ENCODE assay signal across 8 mouse cellular contexts in the genomic region with DNA sequence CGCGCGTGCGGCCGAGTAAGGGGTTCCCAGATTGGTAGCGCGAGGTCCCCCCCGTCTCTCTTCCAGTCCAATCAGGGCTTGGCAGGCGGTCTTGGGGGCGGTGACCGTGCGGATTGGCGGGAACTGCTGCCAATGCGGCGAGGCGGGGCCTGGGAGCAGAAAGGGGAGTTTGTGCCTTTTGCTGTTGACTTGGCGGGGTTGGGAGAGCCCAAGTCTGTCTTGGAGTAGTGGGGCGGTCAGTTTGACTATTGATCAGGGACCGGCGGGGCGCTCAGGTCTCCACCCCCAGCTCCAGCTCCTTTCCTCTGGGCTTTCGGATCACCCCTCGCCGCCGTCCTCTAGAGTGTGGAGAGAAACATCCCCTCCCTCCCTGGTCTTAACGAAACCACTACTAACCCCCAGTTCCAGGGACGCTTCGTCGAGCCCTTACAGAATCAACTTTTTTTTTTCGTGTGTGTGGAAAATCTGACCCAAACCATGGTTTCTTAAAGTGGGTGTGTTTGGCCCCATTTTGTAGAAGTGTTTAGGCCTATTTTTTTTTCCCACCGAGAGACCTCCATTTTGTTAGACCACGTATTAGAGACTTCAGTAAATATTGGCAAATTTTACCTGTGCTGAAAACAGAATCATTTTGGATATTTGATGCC. TPM values are rescaled to one million over a fixed set of nuclear protein-coding genes. Genes with fewer than 3 reads are reported as not detected.
DNase-seq lines count a peak whose midpoint lies in the region; ATAC-seq and TF ChIP-seq lines count a peak whose summit lies in the region.

No protein-coding gene starts in this region.

- H3K27ac ChIP-seq in forebrain, embryonic 16.5 days (ENCODE audit: low read length) = peak overlapping the region; percentile 99
- H3K27ac ChIP-seq in lung, embryonic 15.5 days = peak overlapping the region; percentile 98

- intact Hi-C loops in heart, postnatal 36 days (cut with DNase I) = loop anchor here (5.0 kb wide), 2 partner anchors 120 to 325 kb away; a partner anchor contains a TSS

- TF ChIP-seq CTCF in G1E (IDR thresholded peaks at IDR 0.05; ENCODE audit: low read depth, low read length) = no peak

- no peaks in the 10 kb centered on the region for H3K27me3 ChIP-seq in G1E (ENCODE audit: insufficient read depth, low read length)
- no peaks in the 10 kb centered on the region for H3K27me3 ChIP-seq in forebrain, embryonic 16.5 days (replicated peaks; ENCODE audit: control insufficient read depth, insufficient read depth, low read length)
- no peaks in the 10 kb centered on the region for H3K27me3 ChIP-seq in lung, embryonic 15.5 days

- H3K4me3 ChIP-seq in G1E (ENCODE audit: low read depth, low read length) = peak overlapping the region; percentile 90
- H3K4me3 ChIP-seq in forebrain, embryonic 16.5 days (replicated peaks; ENCODE audit: low read length) = peak overlapping the region; percentile 87
- peak overlapping the region; percentile 82 for H3K4me3 ChIP-seq in lung, embryonic 15.5 days

- peaks cover 35% of the 10 kb centered on the region for H3K4me1 ChIP-seq in G1E (ENCODE audit: insufficient read depth, low read depth, low read length)
- H3K4me1 ChIP-seq in forebrain, embryonic 16.5 days (replicated peaks; ENCODE audit: control insufficient read depth, insufficient read depth, low read length) = peaks cover 14% of the 10 kb centered on the region
- H3K4me1 ChIP-seq in lung, embryonic 15.5 days = peaks cover 18% of the 10 kb centered on the region

- H3K36me3 ChIP-seq in G1E (replicated peaks) = peaks cover 24% of the 10 kb centered on the region
- no peaks in the 10 kb centered on the region for H3K36me3 ChIP-seq in forebrain, embryonic 16.5 days (ENCODE audit: control insufficient read depth, insufficient read depth)
- H3K36me3 ChIP-seq in lung, embryonic 15.5 days = peaks cover 9% of the 10 kb centered on the region; the same call in 1 of the 2 replicates

- H3K4me2 ChIP-seq in forebrain, embryonic 16.5 days (ENCODE audit: low read length) = peak overlapping the region; percentile 68
- H3K4me2 ChIP-seq in lung, embryonic 15.5 days = peak overlapping the region; percentile 50

- H3K9me3 ChIP-seq in G1E (replicated peaks) = no peaks in the 10 kb centered on the region
- H3K9me3 ChIP-seq in forebrain, embryonic 16.5 days (ENCODE audit: control insufficient read depth, low read length) = no peaks in the 10 kb centered on the region
- H3K9me3 ChIP-seq in lung, embryonic 15.5 days = no peaks in the 10 kb centered on the region

- H3K9ac ChIP-seq in forebrain, embryonic 16.5 days (replicated peaks; ENCODE audit: low read depth, low read length) = peak overlapping the region; percentile 83
- peak overlapping the region; percentile 85 for H3K9ac ChIP-seq in lung, embryonic 15.5 days

- ATAC-seq in G1E (ENCODE audit: extremely low read depth, insufficient number of reproducible peaks, low FRiP score, poor library complexity, severe bottlenecking) = peak; percentile 86
- peak; percentile 94 for ATAC-seq in forebrain, embryonic 16.5 days
- peak; percentile 96 for ATAC-seq in lung, embryonic 15.5 days (ENCODE audit: borderline replicate concordance, extremely low read depth, low FRiP score, low TSS enrichment)

- peak; percentile 96 for DNase-seq in G1E (ENCODE audit: low spot score)
- peak; percentile 97 to 99 for DNase-seq in cerebellum, adult 18-20 months
- peak; percentile 99 for DNase-seq in heart, postnatal 36 days
- peak; percentile 96 for DNase-seq in layer of hippocampus, adult 8-10 months (ENCODE audit: low spot score in 2 of 2)
- peak; percentile 99 for DNase-seq in ovary, adult 18-20 months (ENCODE audit: low spot score)
- DNase-seq in thymus, postnatal 0 days (ENCODE audit: low spot score) = peak; percentile 97

- WGBS in forebrain, embryonic 16.5 days = under 1% methylated on average over 30 of the region's 32 CpGs
- WGBS in lung, embryonic 15.5 days = under 1% methylated on average over 32 of the region's 32 CpGs

RNA-seq across cellular contexts. Expression of a gene that starts 1.0 kb away (rescaled TPM):
- 374 and 400 TPM in 2 replicates for total RNA-seq in G1E (2014; fragmentation: Nextera tagmentation)
- total RNA-seq in G1E (2017) = 162 and 211 TPM in 2 replicates
- polyA plus RNA-seq in G1E (2012) = 75.8 and 80.7 TPM in 2 replicates
- polyA plus RNA-seq in forebrain, embryonic 16.5 days (2015; fragmentation: Nextera tagmentation; extraction: Ambion mirVana) = 34.8 and 48.7 TPM in 2 replicates
- total RNA-seq in heart, postnatal 36 days (2021) = 100 to 1,000 TPM in 1 of 2 experiments, 10 to 100 TPM in 1; 93.7 to 102 TPM
- total RNA-seq in layer of hippocampus, adult 8-10 months (2022) = 100 to 1,000 TPM; 185 to 230 (median 205) TPM
- polyA plus RNA-seq in lung, embryonic 15.5 days (2015; fragmentation: Nextera tagmentation; extraction: Ambion mirVana) = 29.0 and 35.8 TPM in 2 replicates
- 26.7 and 44.6 TPM in 2 replicates for polyA plus RNA-seq in thymus, postnatal 0 days (2015; fragmentation: Nextera tagmentation; extraction: Ambion mirVana)

RNA-seq across cellular contexts. Expression of a gene that starts 18.8 kb away (rescaled TPM):
- total RNA-seq in G1E (2014; fragmentation: Nextera tagmentation) (6.4 and 16.7 TPM in 2 replicates), G1E (2017) (39.5 and 55.9 TPM in 2 replicates)
- 178 and 230 TPM in 2 replicates for polyA plus RNA-seq in G1E (2012)
- polyA plus RNA-seq in forebrain, embryonic 16.5 days (2015; fragmentation: Nextera tagmentation; extraction: Ambion mirVana) = 130 and 134 TPM in 2 replicates
- 100 to 1,000 TPM; 253 to 256 TPM for total RNA-seq in heart, postnatal 36 days (2021)
- total RNA-seq in layer of hippocampus, adult 8-10 months (2022) = 10 to 100 TPM; 41.7 to 64.3 (median 47.9) TPM
- 104 and 114 TPM in 2 replicates for polyA plus RNA-seq in lung, embryonic 15.5 days (2015; fragmentation: Nextera tagmentation; extraction: Ambion mirVana)
- polyA plus RNA-seq in thymus, postnatal 0 days (2015; fragmentation: Nextera tagmentation; extraction: Ambion mirVana) = 100 and 110 TPM in 2 replicates

Comparison
In these comparisons a context has a peak if more than half of its experiments do, and no peak if none do; other contexts are left out.
1. Peak in every context shown above with its lines: DNase-seq, ATAC-seq, H3K4me3 ChIP-seq and H3K27ac ChIP-seq.